Mouse (Mus musculus) neural tube, embryonic 14.5 days (tissue): Measurements from ENCODE around the gene Hoxa6. TPM values are rescaled to one million over a fixed set of nuclear protein-coding genes. Genes with fewer than 3 reads are reported as not detected.
A peak's percentile ranks its signal among the peaks of the same experiment; 100 is the strongest.

Source experiments
- ATAC-seq: fragments of 200-750 bp; cut with Nextera tagmentation; 2 replicates; pipeline ENCODE4 v1.8.0; 2017; ENCODE audit warnings: low read depth, mild to moderate bottlenecking, moderate TSS enrichment, moderate library complexity
- H3K27ac ChIP-seq: fragments of 300-500 bp; sonication (generic); 2 replicates; pipeline ENCODE4 v1.5.1; 2014; ENCODE audit warnings: low read depth, mild to moderate bottlenecking, control low read depth, low read length, moderate library complexity, mixed read lengths
- H3K27me3 ChIP-seq: fragments of 300-500 bp; sonication (generic); 2 replicates; pipeline ENCODE4 v1.6.1; 2014; ENCODE audit warnings: low read length; ENCODE audit not compliant: control insufficient read depth, insufficient read depth
- H3K36me3 ChIP-seq: fragments of 300-500 bp; sonication (generic); 2 replicates; pipeline ENCODE4 v1.6.1; 2014; ENCODE audit warnings: low read length, mixed read lengths; ENCODE audit not compliant: control insufficient read depth, insufficient read depth
- H3K4me1 ChIP-seq: fragments of 300-500 bp; sonication (generic); 2 replicates; pipeline ENCODE4 v1.6.1; 2014; ENCODE audit warnings: low read length; ENCODE audit not compliant: control insufficient read depth, insufficient read depth
- H3K4me2 ChIP-seq: fragments of 300-500 bp; sonication (generic); 2 replicates; pipeline ENCODE4 v1.6.1; 2014; ENCODE audit warnings: mild to moderate bottlenecking, low read depth, low read length, control low read depth
- H3K4me3 ChIP-seq: fragments of 300-500 bp; sonication (generic); 2 replicates; pipeline ENCODE4 v1.5.1; 2014; ENCODE audit warnings: low read depth, low read length, control low read depth, mixed read lengths
- H3K9ac ChIP-seq: fragments of 300-500 bp; sonication (generic); replicated peaks from 2 replicates; pipeline ENCODE4 v1.6.1; 2014; ENCODE audit warnings: low read depth, mild to moderate bottlenecking, control low read depth, low read length, mixed read lengths
- H3K9me3 ChIP-seq: fragments of 300-500 bp; sonication (generic); 2 replicates; pipeline ENCODE4 v1.6.1; 2016; ENCODE audit warnings: low read length; ENCODE audit not compliant: control insufficient read depth
- WGBS: fragments of 180-500 bp; shearing (Covaris S2); extraction: QIAGEN DNeasy Blood & Tissue Kit; methylation state at CpG from one replicate; pipeline ENCODE4 v1.1.7; 2014; 5-methylcytosine and 5-hydroxymethylcytosine counted together
- polyA plus RNA-seq: library from polyadenylated mRNA; unstranded; fragments of >200 nt; fragmentation: Nextera tagmentation; extraction: Ambion mirVana; gene quantifications from 2 replicates; pipeline ENCODE4 v1.2.1, GENCODE M21; 2014

Hoxa6 gene
- polyA plus RNA-seq, 1 experiment from 2014 or later, result 10.1 TPM

DNA sequence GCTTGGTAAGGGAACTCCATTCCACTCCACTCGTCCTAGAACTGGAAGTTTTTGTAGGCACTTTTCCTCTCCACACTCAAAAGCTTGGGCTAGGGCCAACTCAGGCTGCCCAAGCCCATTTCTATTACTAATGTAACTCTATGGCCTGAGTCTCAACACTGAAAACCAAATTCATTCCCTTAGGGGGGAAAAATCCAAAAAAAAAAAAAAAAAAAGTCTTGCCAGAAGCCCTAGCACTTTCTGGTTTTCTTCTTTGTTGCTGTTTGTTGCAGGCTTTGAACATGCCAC, 46.5 kb downstream of the Hoxa6 start:
- no peak overlapping the region for H3K4me3 ChIP-seq

DNA sequence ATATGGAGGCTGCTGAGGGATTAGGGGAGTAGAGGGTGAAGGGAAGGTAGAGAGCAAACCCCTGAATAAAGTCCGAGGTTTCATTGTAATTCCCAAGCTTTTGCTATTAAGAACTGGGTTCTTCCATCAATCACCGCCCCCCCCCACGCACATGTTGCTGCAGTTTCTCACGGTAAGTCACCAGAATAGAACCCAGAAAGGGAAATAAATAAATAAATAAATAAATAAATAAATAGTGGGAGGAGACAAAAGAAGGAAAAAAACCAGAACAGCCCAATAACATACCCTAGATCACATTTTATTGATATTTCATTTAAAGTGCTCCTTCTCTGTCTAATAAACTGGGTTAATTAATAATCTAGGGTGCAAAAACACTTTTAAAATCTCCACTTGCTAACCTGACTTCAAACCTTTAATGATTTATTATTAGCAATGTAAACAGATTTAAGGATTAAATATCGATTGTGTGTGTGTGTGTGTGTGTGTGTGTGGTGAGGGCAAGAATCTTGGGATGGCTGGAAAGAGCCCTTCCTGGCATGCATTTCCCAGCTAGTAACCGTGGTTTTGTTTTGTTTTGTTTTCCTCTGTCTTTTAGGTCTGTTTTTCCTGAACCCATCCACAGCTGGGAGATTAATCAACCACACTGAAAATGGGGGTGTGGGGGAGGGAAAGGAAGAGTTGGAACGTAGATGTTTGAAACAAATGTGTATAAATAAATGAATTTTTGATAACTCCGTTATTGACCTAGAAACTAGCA, 47.0 kb downstream of the Hoxa6 start:
- 4% methylated on average over 8 of the region's 8 CpGs for WGBS
- Histone ChIP-seq H3K27me3 (no peaks in the 10 kb centered on the region), H3K9ac (peak overlapping the region; percentile 88; the same call in 1 of the 2 replicates), H3K9me3 (no peaks in the 10 kb centered on the region), H3K36me3 (no peaks in the 10 kb centered on the region), H3K27ac (peak overlapping the region; percentile 89), H3K4me1 (peaks cover 65% of the 10 kb centered on the region), H3K4me2 (peak overlapping the region; percentile 60), H3K4me3 (peak overlapping the region; percentile 81)
- ATAC-seq, result no peak

More for the DNA sequence above, 46.5 kb downstream of the Hoxa6 start:
- H3K36me3 ChIP-seq, result no peaks in the 10 kb centered on the region
- H3K9me3 ChIP-seq, result no peaks in the 10 kb centered on the region
- no peaks in the 10 kb centered on the region for H3K27me3 ChIP-seq
- no peak overlapping the region for H3K9ac ChIP-seq
- H3K27ac ChIP-seq, result peak overlapping the region; percentile 56
- H3K4me2 ChIP-seq, result peak overlapping the region; percentile 60; the same call in 1 of the 2 replicates
- H3K4me1 ChIP-seq, result peaks cover 70% of the 10 kb centered on the region
- ATAC-seq, result no peak
- 7% methylated on average over 1 of the region's 1 CpGs for WGBS

- H3K4me1 ChIP-seq, result peaks cover 58% of the 10 kb centered on the region
- H3K27ac ChIP-seq, result peak overlapping the region; percentile 89
- no peaks in the 10 kb centered on the region for H3K27me3 ChIP-seq
- no peak for ATAC-seq
- H3K36me3 ChIP-seq, result no peaks in the 10 kb centered on the region
- under 1% methylated on average over 30 of the region's 30 CpGs for WGBS
- H3K4me2 ChIP-seq, result peak overlapping the region; percentile 60
- peak overlapping the region; percentile 81 for H3K4me3 ChIP-seq
- no peaks in the 10 kb centered on the region for H3K9me3 ChIP-seq
- H3K9ac ChIP-seq, result peak overlapping the region; percentile 88
These were observed 47.8 kb downstream of the Hoxa6 start for GRCm38 (mm10) chr6:52160511-52161335.

DNA sequence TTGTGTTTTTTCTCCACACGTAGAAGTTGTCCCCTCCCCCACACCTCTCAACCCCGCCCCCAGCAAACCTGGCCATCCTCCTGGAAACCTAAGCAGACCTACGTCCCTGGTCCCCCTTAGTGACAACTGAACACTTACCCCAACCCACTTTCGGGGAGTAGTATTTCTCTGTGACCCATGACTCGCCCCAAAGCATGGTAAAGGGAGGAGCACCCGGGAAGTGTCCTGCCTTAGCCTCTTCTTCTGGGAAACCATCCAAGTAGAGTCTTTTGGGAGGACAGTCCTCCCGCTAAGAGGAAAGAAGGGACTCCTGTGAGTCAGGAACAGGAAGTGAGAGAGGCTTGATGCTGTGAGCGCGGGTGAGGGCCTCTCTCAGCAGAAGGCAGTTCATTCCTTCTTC, 48.5 kb downstream of the Hoxa6 start:
- Histone ChIP-seq H3K9me3 (no peaks in the 10 kb centered on the region), H3K36me3 (no peaks in the 10 kb centered on the region), H3K4me1 (peaks cover 51% of the 10 kb centered on the region), H3K27me3 (no peaks in the 10 kb centered on the region), H3K4me2 (peak overlapping the region; percentile 60), H3K4me3 (peak overlapping the region; percentile 81), H3K27ac (peak overlapping the region; percentile 89), H3K9ac (peak overlapping the region; percentile 88)
- ATAC-seq, result no peak
- 6% methylated on average over 9 of the region's 9 CpGs for WGBS

DNA sequence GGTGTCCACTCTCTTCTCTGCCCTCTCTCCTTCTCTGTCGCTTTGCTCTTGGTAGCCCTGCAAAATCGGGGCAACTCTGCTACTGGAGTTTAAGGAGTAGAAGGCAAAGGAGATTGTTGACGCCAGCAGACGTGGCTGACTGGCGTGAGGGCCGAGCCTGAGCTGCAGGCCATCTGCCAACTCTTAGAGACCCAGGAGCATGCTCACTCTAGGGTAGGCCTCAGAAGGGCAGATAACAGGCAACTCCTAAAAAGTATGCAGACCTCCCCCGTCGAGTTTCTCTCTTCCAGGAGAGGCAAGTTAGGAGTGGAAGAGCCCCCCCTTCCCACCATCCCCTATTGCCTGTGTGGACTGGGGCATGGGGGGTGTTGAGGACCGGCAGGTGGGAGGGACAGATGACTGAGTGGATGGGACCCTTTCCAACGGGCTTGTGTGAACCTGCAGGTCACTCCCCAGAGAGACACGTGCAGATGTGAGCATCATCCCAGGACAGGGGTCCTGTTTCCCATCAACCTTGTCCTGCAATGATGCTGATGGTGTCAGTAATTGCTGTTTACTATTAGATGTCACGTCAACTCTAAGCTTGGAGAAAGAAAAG, 49.3 kb downstream of the Hoxa6 start:
- H3K4me1 ChIP-seq, result peaks cover 45% of the 10 kb centered on the region
- no peak; the same call in 1 of the 2 replicates for ATAC-seq
- WGBS, result 4% methylated on average over 12 of the region's 12 CpGs
- no peaks in the 10 kb centered on the region for H3K36me3 ChIP-seq
- H3K27ac ChIP-seq, result peak overlapping the region; percentile 90
- no peaks in the 10 kb centered on the region for H3K27me3 ChIP-seq
- H3K4me3 ChIP-seq, result peak overlapping the region; percentile 81
- no peaks in the 10 kb centered on the region for H3K9me3 ChIP-seq
- peak overlapping the region; percentile 60 for H3K4me2 ChIP-seq
- peak overlapping the region; percentile 88 for H3K9ac ChIP-seq

GRCm38 (mm10) chr6:52158276-52159051, 50.1 kb downstream of the Hoxa6 start, which contains the start of gene Hoxa1:
Gene Hoxa1, minus strand, starts transcription at chr6:52158317.
- peak within 1 kb of the TSS; percentile 60 for H3K4me2 ChIP-seq
- peak within 1 kb of the TSS; percentile 90 for H3K27ac ChIP-seq
- no peaks in the 10 kb centered on the region for H3K9me3 ChIP-seq
- peak within 1 kb of the TSS; percentile 88 for H3K9ac ChIP-seq
- H3K4me3 ChIP-seq, result peak within 1 kb of the TSS; percentile 81
- H3K36me3 ChIP-seq, result no peaks in the 10 kb centered on the region
- ATAC-seq, result peak; percentile 88
- 0% methylated on average over 54 of the region's 55 CpGs for WGBS
- no peaks in the 10 kb centered on the region for H3K27me3 ChIP-seq
- H3K4me1 ChIP-seq, result peaks cover 40% of the 10 kb centered on the region

GRCm38 (mm10) chr6:52157466-52158275, 50.9 kb downstream of the Hoxa6 start:
- no peak for ATAC-seq

More at GRCm38 (mm10) chr6:52157466-52158275, 50.9 kb downstream of the Hoxa6 start:
- H3K4me1 ChIP-seq, result peaks cover 35% of the 10 kb centered on the region
- no peaks in the 10 kb centered on the region for H3K27me3 ChIP-seq
- no peaks in the 10 kb centered on the region for H3K36me3 ChIP-seq
- no peaks in the 10 kb centered on the region for H3K9me3 ChIP-seq
- H3K9ac ChIP-seq, result peak overlapping the region; percentile 88
- peak overlapping the region; percentile 81 for H3K4me3 ChIP-seq
- H3K27ac ChIP-seq, result peak overlapping the region; percentile 90
- WGBS, result under 1% methylated on average over 32 of the region's 32 CpGs
- H3K4me2 ChIP-seq, result peak overlapping the region; percentile 60
